Mouse (Mus musculus) heart, adult 11 months (tissue): ENCODE measurements around the gene Dbnl.

ENCODE experiments used
- DNase-seq: peaks from one replicate; pipeline ENCODE4 v3.0.0; 2022

Dbnl gene

DNA sequence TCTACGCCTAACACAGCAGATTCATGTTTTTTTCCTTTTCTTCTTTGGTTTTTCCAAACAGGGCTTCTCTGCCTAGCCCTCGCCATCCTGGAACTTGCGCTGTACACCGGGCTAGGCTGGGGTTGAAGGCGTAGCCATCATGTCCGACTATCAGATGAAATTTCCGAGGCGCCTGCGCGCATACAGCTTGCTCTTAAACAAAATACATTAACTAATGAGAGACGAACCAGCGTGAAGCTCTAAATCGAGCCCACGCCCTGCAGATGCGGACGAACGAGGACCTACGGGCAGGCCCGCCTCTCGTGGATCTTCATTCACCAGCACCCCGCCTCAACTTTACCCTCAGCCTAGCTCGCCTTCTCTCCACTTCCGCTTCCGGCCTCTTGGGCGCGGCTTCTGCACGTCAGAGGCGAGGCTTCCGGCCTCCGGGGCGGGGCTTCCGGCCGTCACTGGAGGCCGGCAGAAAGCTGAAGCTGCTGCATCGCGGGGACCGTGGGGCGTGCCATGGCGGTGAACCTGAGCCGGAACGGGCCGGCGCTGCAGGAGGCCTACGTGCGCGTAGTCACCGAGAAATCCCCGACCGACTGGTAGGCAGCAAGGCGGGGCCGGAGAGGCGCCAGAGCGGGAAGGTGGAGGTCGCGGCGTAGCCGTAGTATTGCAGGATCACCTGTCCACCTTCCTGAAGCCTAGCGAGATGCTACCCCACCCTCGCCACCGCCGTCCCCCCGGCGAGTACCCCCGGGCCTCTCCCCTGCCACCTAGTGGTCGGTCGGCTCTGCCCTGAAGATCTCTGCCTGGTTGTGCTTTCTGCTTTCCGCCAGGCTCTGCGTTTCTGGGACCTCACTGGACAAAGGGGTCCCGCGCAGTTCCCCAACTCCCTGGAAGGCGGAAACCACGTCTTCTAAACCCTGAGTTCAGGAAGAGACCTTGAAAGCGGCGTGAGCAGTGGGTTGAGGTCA, at the start of gene Dbnl:
Dbnl (plus strand) TSS at position 433 of the 959 bp plus-strand sequence.
- DNase-seq: peak; percentile 100

- DNase-seq: no peak
Measured at GRCm38 (mm10) chr11:5738888-5739632, 49.2 kb upstream of the Dbnl start.

DNA sequence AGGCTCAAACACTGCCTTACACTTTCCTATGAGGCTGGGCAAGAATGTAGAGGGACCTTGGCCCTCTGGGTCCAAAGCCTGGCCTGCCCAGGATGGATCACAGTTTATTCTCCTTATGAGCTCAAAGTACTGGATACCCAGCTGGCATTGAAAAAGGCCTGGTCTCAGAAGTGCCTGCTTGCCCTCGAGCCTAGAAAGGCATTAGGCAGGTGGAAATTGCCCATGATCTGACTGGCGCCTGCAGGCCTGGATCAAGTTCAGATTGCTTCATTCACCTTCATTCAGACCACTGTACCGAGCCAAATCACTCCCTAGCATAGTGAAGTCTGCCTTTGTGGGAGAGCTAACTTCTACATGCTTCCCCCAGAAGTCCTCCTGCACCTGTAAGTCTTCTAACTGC, 48.4 kb upstream of the Dbnl start:
- DNase-seq: peak; percentile 89

GRCm38 (mm10) chr11:5740599-5740964, 47.7 kb upstream of the Dbnl start:
- no peak for DNase-seq

GRCm38 (mm10) chr11:5740965-5741627, 47.2 kb upstream of the Dbnl start:
- DNase-seq: peak; percentile 99

- no peak for DNase-seq
Measured at GRCm38 (mm10) chr11:5742106-5742505, 46.2 kb upstream of the Dbnl start.

- no peak for DNase-seq
Measured at GRCm38 (mm10) chr11:5744951-5745350, 43.3 kb upstream of the Dbnl start.

GRCm38 (mm10) chr11:5753755-5754154, 34.5 kb upstream of the Dbnl start:
- no peak for DNase-seq

DNA sequence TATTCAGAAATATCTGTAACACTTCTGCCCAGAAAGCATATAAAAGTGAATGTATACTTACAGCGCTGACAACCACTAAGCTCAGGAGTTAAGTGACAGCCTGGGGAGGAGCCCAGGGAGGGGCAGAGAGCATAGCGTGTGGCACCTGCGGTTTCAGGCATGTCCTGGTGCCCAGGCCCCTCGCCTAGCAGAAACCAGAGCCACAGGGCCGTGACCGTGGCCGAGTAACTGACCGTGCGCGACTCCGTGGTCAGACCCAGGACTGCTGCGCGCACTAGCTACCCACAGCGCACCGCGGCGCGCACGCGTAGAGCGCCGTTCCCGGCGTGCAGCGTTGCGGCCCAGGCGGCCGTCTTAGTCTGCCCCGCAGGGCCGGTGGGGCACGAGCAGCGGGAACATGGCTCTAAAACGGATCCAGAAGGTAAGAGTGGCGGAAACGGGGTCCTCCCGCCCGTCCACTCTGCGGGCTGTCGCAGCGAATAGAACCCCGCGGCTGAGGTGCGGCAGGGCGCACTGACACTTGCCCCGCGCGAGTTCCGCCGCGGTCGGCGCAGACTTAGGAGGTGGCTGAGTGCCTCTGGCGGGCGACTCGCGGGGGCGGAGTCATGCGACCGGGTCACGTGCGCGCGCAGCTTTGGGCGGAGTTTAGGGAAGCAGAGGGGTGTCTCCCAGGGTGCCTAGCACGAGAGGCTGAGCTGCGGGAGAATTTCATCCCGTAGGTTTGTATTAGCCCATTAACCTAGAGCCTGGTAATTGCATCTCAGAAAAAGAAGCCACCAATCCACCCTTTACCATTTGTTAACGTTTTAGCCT, 26.3 kb upstream of the Dbnl start, which contains the start of gene Urgcp:
Urgcp (minus strand) TSS at position 557 of the 813 bp plus-strand sequence.
- peak; percentile 100 for DNase-seq

- DNase-seq: no peak
Measured at GRCm38 (mm10) chr11:5762633-5762982, 25.7 kb upstream of the Dbnl start.

GRCm38 (mm10) chr11:5766019-5766418, 22.3 kb upstream of the Dbnl start:
- DNase-seq: no peak

DNA sequence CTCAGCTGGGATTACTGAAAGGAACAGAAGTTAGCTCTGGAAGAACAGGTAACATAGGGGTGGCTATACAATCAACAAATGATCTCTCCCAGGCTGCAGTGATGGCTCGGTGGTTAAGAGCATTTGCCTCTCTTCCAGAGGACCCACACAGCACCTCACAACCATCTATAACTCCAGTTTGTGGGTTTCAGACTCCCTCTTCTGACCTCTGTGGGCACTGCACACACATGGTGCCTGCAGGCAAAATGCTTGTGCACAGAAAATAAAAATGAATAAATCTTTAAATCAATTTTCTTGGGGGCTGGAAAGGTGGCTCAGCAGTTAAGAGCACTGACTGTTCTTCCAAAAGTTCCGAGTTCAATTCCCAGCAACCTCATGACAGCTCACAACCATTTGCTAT, 9.8 kb upstream of the Dbnl start:
- DNase-seq: no peak

DNA sequence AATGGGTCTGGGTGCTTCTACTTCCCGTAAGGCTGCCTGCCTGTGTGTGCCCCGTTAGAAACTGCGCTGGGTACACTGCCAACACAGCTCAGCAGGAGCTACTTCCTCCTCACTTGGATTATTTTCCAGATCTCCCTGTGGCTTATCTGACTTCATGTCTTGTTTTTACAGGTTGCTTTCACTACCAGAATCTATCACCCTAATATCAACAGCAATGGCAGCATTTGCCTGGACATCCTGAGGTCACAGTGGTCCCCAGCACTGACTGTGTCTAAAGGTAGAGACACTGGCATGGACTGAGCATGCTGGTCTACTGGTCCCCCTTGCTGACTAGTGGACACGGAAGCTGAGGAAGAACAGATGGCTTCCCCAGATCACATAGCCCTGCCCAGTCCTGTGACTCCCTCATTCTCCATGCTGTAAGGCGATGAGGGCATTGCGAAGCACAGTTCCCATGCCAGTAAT, 8.2 kb upstream of the Dbnl start:
- DNase-seq: no peak

DNA sequence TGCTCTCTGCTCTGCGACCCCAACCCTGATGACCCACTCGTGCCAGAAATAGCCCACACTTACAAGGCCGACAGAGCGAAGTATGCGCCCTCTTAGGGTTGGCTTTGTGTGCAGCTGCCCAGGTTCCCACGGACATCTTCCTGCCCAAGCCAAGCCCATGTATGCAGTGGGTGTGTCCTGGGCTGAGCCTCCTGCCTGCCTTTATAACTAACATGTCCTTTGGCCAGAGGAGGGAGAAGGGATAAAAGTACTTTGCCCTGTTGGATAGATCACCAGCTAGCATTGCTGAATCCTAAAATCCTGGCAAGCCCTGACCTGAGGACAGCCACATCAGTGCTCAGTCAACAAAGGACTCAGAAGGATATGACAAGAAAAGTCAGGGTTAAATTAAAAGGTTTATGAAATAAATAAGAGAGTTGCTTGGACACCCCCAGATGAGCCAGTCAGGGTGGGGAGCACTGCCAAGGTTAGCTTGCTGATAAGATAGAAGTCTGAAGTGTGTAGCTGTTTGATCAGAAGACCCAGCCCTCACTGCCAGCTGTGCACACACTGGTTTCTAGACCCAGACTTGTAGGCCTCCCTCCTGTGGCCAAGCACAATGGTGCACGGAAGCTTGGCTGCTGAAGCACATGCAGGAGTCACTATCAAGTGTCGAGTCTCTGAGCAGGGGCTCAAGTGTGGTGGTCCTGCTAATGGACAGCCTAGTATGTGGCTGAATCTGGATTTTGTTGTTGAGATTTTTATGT, 5.9 kb upstream of the Dbnl start:
- peak; percentile 82 for DNase-seq

- DNase-seq: no peak
Measured at GRCm38 (mm10) chr11:5785732-5786131, 2.6 kb upstream of the Dbnl start.

GRCm38 (mm10) chr11:5787671-5788055, 625 bp upstream of the Dbnl start:
- no peak for DNase-seq

- no peak for DNase-seq
Measured at GRCm38 (mm10) chr11:5789071-5789753, 924 bp downstream of the Dbnl start.

DNA sequence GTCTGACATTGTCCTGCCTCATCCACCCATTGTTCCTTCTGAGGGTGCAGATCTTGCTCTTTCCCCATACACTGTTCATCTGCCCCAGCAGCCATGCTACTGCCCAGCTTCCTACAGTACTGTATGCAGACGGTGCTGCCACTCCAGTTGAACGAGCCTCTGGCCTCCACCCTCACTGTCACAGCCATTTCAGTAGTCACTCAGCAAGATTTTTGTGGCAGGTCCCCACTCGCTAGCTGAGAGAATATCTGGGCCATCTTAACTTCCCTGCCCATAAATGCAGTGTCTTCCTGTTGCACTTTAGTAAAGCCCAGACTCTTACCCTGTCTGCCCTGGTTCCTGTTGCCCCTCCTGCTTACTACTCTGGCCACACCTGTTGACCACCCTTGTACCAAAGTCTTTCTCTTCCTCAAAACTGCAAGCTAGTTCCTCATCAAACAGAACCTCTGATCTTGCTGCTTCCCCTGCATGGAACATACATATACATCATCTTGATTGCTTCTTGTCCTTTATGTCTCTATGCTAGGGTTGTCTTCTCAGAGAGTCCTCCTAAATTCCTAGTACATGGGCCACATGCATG, 1.6 kb downstream of the Dbnl start:
- DNase-seq: no peak

- DNase-seq: no peak
Measured at GRCm38 (mm10) chr11:5790431-5790830, 2.1 kb downstream of the Dbnl start.

DNA sequence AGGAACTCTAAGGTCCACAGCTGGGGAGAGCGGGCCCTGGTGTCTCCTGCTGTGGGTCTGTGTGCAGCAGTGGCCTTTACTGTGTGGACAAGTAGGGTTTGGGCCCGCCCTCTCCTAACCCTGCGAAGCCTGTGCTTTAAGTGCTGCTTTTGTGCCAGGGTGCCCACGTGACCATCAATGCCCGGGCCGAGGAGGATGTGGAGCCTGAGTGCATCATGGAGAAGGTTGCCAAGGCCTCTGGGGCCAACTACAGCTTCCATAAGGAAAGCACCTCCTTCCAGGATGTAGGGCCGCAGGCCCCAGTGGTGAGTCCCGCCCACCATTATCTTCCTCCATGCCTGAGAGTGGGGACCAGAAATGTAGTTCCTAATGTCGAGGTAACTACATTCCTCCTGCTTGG, 7.0 kb downstream of the Dbnl start:
- DNase-seq: peak; percentile 91

- peak; percentile 97 for DNase-seq
Measured at GRCm38 (mm10) chr11:5795706-5796105, 7.4 kb downstream of the Dbnl start.
